Mouse (Mus musculus): Measurements from ENCODE around the gene Zic2. TPM values are rescaled to one million over a fixed set of nuclear protein-coding genes. Genes with fewer than 3 reads are reported as not detected.
"Not testable (repeated sequence)": the region's sequence is repeated elsewhere in the genome, so short reads cannot be mapped to it uniquely, and the experiment has no call there.

Gene Zic2
- polyA plus RNA-seq, 1 experiment = 0.05 TPM

- Histone ChIP-seq H3K27me3 (ENCODE audit: control insufficient read depth, insufficient read depth, low read length) (peaks cover 2% of the 10 kb centered on the region; the same call in 1 of the 2 replicates), H3K36me3 (ENCODE audit: control insufficient read depth, insufficient read depth, low read length) (no peaks in the 10 kb centered on the region), H3K4me1 (ENCODE audit: control insufficient read depth, insufficient read depth, low read length) (peaks cover 3% of the 10 kb centered on the region), H3K4me3 (ENCODE audit: control insufficient read depth, low read depth, low read length) (no peak overlapping the region), H3K27ac (ENCODE audit: control insufficient read depth, insufficient read depth, low read depth, low read length) (no peak overlapping the region)
- TF ChIP-seq POLR2A (IDR thresholded peaks at IDR 0.05; ENCODE audit: control insufficient read depth, low read depth, low read length) (no peak), CTCF (IDR thresholded peaks at IDR 0.05; ENCODE audit: control insufficient read depth, insufficient read depth, insufficient replicate concordance, low read depth, low read length) (no peak)
These were observed 21.1 kb upstream of the Zic2 start for GRCm38 (mm10) chr14:122453996-122454738.

DNA sequence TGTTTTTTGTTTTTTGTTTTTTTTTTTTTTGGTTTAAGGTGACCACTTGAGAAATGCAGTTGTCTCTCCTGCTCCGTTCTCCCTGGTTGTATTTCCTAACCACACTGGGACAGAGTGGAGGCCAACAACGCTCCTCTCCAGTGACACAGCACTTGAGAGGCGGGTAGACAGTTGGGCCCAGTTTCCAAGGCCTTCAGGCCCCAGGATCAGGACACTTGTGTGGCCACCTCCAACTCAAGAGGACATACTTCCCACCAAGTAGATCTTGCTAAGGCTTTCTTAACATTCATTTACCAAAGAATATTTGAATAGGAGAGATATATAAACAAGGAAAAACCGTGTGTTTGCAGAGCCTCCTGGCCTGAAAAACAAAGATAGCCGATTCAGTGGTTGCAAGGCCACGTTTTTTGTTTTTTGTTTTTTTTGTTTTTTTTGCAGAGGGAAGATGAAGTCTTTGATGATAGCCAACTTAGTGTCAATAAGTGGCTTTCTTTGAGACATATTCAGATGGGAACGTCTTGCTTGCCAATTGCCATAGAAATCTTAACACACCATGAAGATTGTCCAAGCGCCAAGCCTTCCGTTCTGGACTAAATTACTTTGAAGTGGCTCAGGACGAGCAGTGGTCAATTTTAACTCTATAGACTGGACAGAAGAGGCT, 20.2 kb upstream of the Zic2 start:
- TF ChIP-seq CTCF (IDR thresholded peaks at IDR 0.05; ENCODE audit: control insufficient read depth, insufficient read depth, insufficient replicate concordance, low read depth, low read length) (no peak), POLR2A (IDR thresholded peaks at IDR 0.05; ENCODE audit: control insufficient read depth, low read depth, low read length) (no peak)
- Histone ChIP-seq H3K27ac (ENCODE audit: control insufficient read depth, insufficient read depth, low read depth, low read length) (no peak overlapping the region), H3K4me1 (ENCODE audit: control insufficient read depth, insufficient read depth, low read length) (peaks cover 3% of the 10 kb centered on the region), H3K4me3 (ENCODE audit: control insufficient read depth, low read depth, low read length) (no peak overlapping the region), H3K27me3 (ENCODE audit: control insufficient read depth, insufficient read depth, low read length) (peaks cover 2% of the 10 kb centered on the region; the same call in 1 of the 2 replicates), H3K36me3 (ENCODE audit: control insufficient read depth, insufficient read depth, low read length) (no peaks in the 10 kb centered on the region)

- no peak for TF ChIP-seq CTCF (IDR thresholded peaks at IDR 0.05; ENCODE audit: control insufficient read depth, insufficient read depth, insufficient replicate concordance, low read depth, low read length)
- TF ChIP-seq POLR2A (IDR thresholded peaks at IDR 0.05; ENCODE audit: control insufficient read depth, low read depth, low read length) = no peak
- Histone ChIP-seq H3K36me3 (ENCODE audit: control insufficient read depth, insufficient read depth, low read length) (no peaks in the 10 kb centered on the region), H3K27me3 (ENCODE audit: control insufficient read depth, insufficient read depth, low read length) (peaks cover 2% of the 10 kb centered on the region; the same call in 1 of the 2 replicates), H3K4me1 (ENCODE audit: control insufficient read depth, insufficient read depth, low read length) (peaks cover 3% of the 10 kb centered on the region), H3K27ac (ENCODE audit: control insufficient read depth, insufficient read depth, low read depth, low read length) (no peak overlapping the region), H3K4me3 (ENCODE audit: control insufficient read depth, low read depth, low read length) (no peak overlapping the region)
These were observed 19.7 kb upstream of the Zic2 start for GRCm38 (mm10) chr14:122455562-122455958.

DNA sequence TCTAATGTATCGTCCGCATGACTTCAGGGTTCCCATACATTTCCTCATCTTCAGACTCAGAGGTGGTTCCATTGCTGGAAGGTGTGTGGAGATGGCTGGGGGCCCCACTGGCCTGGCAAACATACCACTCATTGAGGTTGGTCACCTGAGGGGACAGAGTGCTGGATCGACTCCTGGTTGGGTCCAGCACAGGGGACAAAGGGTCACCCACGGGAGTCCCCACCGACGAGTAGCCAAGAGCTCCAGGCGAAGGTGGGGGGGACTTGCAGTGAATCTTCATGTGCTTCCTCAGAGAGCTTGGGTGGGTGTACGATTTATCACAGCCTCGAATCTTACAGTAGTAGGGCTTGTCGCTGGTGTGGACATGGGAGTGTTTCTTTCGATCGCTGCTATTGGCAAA, 15.9 kb upstream of the Zic2 start:
- not testable (repeated sequence) for H3K36me3 ChIP-seq (ENCODE audit: control insufficient read depth, insufficient read depth, low read length); H3K27me3 ChIP-seq (ENCODE audit: control insufficient read depth, insufficient read depth, low read length); H3K27ac ChIP-seq (ENCODE audit: control insufficient read depth, insufficient read depth, low read depth, low read length); H3K4me3 ChIP-seq (ENCODE audit: control insufficient read depth, low read depth, low read length); H3K4me1 ChIP-seq (ENCODE audit: control insufficient read depth, insufficient read depth, low read length)

GRCm38 (mm10) chr14:122459776-122460175, 15.5 kb upstream of the Zic2 start:
- peaks cover 3% of the 10 kb centered on the region for H3K4me1 ChIP-seq (ENCODE audit: control insufficient read depth, insufficient read depth, low read length)
- H3K27me3 ChIP-seq (ENCODE audit: control insufficient read depth, insufficient read depth, low read length) = peaks cover 4% of the 10 kb centered on the region; the same call in 1 of the 2 replicates
- no peak for TF ChIP-seq POLR2A (IDR thresholded peaks at IDR 0.05; ENCODE audit: control insufficient read depth, low read depth, low read length)
- H3K27ac ChIP-seq (ENCODE audit: control insufficient read depth, insufficient read depth, low read depth, low read length) = no peak overlapping the region
- no peak overlapping the region for H3K4me3 ChIP-seq (ENCODE audit: control insufficient read depth, low read depth, low read length)
- H3K36me3 ChIP-seq (ENCODE audit: control insufficient read depth, insufficient read depth, low read length) = no peaks in the 10 kb centered on the region

DNA sequence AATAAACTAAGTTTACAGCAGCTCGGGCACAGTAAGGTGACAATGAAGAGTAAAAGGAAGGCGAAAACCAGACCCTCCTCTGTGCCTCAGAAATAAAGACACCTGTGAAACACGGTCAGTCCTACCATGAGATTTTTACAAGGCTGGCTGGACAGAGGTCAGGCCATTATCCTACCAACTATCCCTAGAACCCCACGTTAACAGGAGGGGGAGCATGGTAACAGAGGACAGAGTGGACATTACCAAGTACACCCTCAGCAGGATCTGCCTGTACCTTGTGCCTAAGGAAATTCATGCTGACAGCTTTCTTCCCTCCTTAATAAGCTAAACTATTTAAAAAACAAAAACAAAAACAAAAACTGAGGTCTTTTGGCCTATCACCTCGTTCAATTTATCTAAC, 15.0 kb upstream of the Zic2 start:
- no peaks in the 10 kb centered on the region for H3K36me3 ChIP-seq (ENCODE audit: control insufficient read depth, insufficient read depth, low read length)
- H3K4me1 ChIP-seq (ENCODE audit: control insufficient read depth, insufficient read depth, low read length) = peaks cover 3% of the 10 kb centered on the region
- H3K27ac ChIP-seq (ENCODE audit: control insufficient read depth, insufficient read depth, low read depth, low read length) = no peak overlapping the region
- TF ChIP-seq POLR2A (IDR thresholded peaks at IDR 0.05; ENCODE audit: control insufficient read depth, low read depth, low read length) = no peak
- no peak for TF ChIP-seq CTCF (IDR thresholded peaks at IDR 0.05; ENCODE audit: control insufficient read depth, insufficient read depth, insufficient replicate concordance, low read depth, low read length)
- peaks cover 8% of the 10 kb centered on the region; the same call in 1 of the 2 replicates for H3K27me3 ChIP-seq (ENCODE audit: control insufficient read depth, insufficient read depth, low read length)
- no peak overlapping the region for H3K4me3 ChIP-seq (ENCODE audit: control insufficient read depth, low read depth, low read length)

GRCm38 (mm10) chr14:122461500-122461899, 13.7 kb upstream of the Zic2 start:
- H3K36me3 ChIP-seq (ENCODE audit: control insufficient read depth, insufficient read depth, low read length) = no peaks in the 10 kb centered on the region
- peaks cover 3% of the 10 kb centered on the region for H3K4me1 ChIP-seq (ENCODE audit: control insufficient read depth, insufficient read depth, low read length)
- peak overlapping the region; percentile 7; the same call in 1 of the 2 replicates for H3K4me3 ChIP-seq (ENCODE audit: control insufficient read depth, low read depth, low read length)
- H3K27ac ChIP-seq (ENCODE audit: control insufficient read depth, insufficient read depth, low read depth, low read length) = no peak overlapping the region
- peaks cover 8% of the 10 kb centered on the region; the same call in 1 of the 2 replicates for H3K27me3 ChIP-seq (ENCODE audit: control insufficient read depth, insufficient read depth, low read length)
- TF ChIP-seq CTCF (IDR thresholded peaks at IDR 0.05; ENCODE audit: control insufficient read depth, insufficient read depth, insufficient replicate concordance, low read depth, low read length) (no peak), POLR2A (IDR thresholded peaks at IDR 0.05; ENCODE audit: control insufficient read depth, low read depth, low read length) (no peak)
